Mouse (Mus musculus) ES-CJ7 (cell line): ENCODE measurements around the gene Gm48551.
A peak's percentile ranks its signal among the peaks of the same experiment; 100 is the strongest.

Experiments used
- DNase-seq: peaks from one replicate; pipeline ENCODE4 v3.0.0; 2011; ENCODE audit warnings: low read depth, low spot score

The Gm48551 gene

GRCm38 (mm10) chr10:81404082-81404481 lies 19.8 kb downstream of the Gm48551 start:
- peak; percentile 96 for DNase-seq

- DNase-seq: no peak
These were observed 20.5 kb downstream of the Gm48551 start for GRCm38 (mm10) chr10:81404720-81405119.

- DNase-seq: peak; percentile 75
These were observed 21.4 kb downstream of the Gm48551 start for GRCm38 (mm10) chr10:81405588-81406201.

GRCm38 (mm10) chr10:81406504-81407440 lies 22.5 kb downstream of the Gm48551 start:
- no peak for DNase-seq

- peak; percentile 69 for DNase-seq
These were observed 23.5 kb downstream of the Gm48551 start for GRCm38 (mm10) chr10:81407539-81408423.

GRCm38 (mm10) chr10:81408424-81408729 lies 24.1 kb downstream of the Gm48551 start:
- DNase-seq: no peak

- peak; percentile 79 for DNase-seq
These were observed 24.6 kb downstream of the Gm48551 start for GRCm38 (mm10) chr10:81408871-81409291.

GRCm38 (mm10) chr10:81409330-81409729 lies 25.1 kb downstream of the Gm48551 start:
- DNase-seq: peak; percentile 85

- DNase-seq: no peak
These were observed 26.1 kb downstream of the Gm48551 start for GRCm38 (mm10) chr10:81410350-81410749.

- no peak for DNase-seq
These were observed 26.7 kb downstream of the Gm48551 start for GRCm38 (mm10) chr10:81410981-81411380.

GRCm38 (mm10) chr10:81411471-81412400 lies 27.5 kb downstream of the Gm48551 start:
- DNase-seq: no peak

- DNase-seq: no peak
These were observed 28.5 kb downstream of the Gm48551 start for GRCm38 (mm10) chr10:81412586-81413309.

GRCm38 (mm10) chr10:81413310-81414261 lies 29.3 kb downstream of the Gm48551 start:
- DNase-seq: peak; percentile 92

GRCm38 (mm10) chr10:81414682-81415081 lies 30.4 kb downstream of the Gm48551 start:
- DNase-seq: peak; percentile 84

- no peak for DNase-seq
These were observed 30.9 kb downstream of the Gm48551 start for GRCm38 (mm10) chr10:81415146-81415545.

- DNase-seq: no peak
These were observed 31.5 kb downstream of the Gm48551 start for GRCm38 (mm10) chr10:81415549-81416310.

- DNase-seq: peak; percentile 98
These were observed 32.4 kb downstream of the Gm48551 start for GRCm38 (mm10) chr10:81416581-81417226.
